Mouse (Mus musculus): ENCODE data around the gene Gm11733. TPM values are rescaled to one million over a fixed set of nuclear protein-coding genes. Genes with fewer than 3 reads are reported as not detected.
"Not testable (repeated sequence)": the region's sequence is repeated elsewhere in the genome, so short reads cannot be mapped to it uniquely, and the experiment has no call there.

Gene Gm11733
- total and polyA plus RNA-seq, 2 experiments from 2014 or later: 0.38 TPM; not detected in 1

- 54% methylated on average over 6 of the region's 6 CpGs for WGBS
- no peak for ATAC-seq (ENCODE audit: low FRiP score)
- H3K27me3 ChIP-seq (ENCODE audit: insufficient read depth, low read length): no peaks in the 10 kb centered on the region
- peaks cover 5% of the 10 kb centered on the region; the same call in 1 of the 2 replicates for H3K4me1 ChIP-seq (ENCODE audit: insufficient read depth, low read length)
- no peak for DNase-seq (ENCODE audit: low spot score)
- H3K36me3 ChIP-seq (ENCODE audit: insufficient read depth, low read length): no peaks in the 10 kb centered on the region
- H3K4me3 ChIP-seq (ENCODE audit: low read depth, low read length): no peak overlapping the region
- no peaks in the 10 kb centered on the region for H3K9me3 ChIP-seq (ENCODE audit: low read length)
- no peak for TF ChIP-seq CTCF (IDR thresholded peaks at IDR 0.05)
- no peak overlapping the region for H3K4me2 ChIP-seq (ENCODE audit: low read depth, low read length, poor library complexity, severe bottlenecking)
- H3K9ac ChIP-seq (replicated peaks; ENCODE audit: low read length, poor library complexity, severe bottlenecking): 0 out of 2 replicates have a peak overlapping the region, but pooled peaks have one; percentile 19
- H3K27ac ChIP-seq (ENCODE audit: low read depth, low read length): peak overlapping the region; percentile 18; the same call in 1 of the 2 replicates
Measured at GRCm38 (mm10) chr11:117445707-117446106, 38.5 kb upstream of the Gm11733 start.

GRCm38 (mm10) chr11:117454086-117454485, 30.1 kb upstream of the Gm11733 start:
- Histone ChIP-seq H3K9ac (replicated peaks; ENCODE audit: low read length, poor library complexity, severe bottlenecking) (no peak overlapping the region), H3K27ac (ENCODE audit: low read depth, low read length) (no peak overlapping the region), H3K4me3 (ENCODE audit: low read depth, low read length) (no peak overlapping the region), H3K4me1 (ENCODE audit: insufficient read depth, low read length) (no peaks in the 10 kb centered on the region), H3K27me3 (ENCODE audit: insufficient read depth, low read length) (0 out of 2 replicates have a peak, but pooled peaks cover 4% of the 10 kb centered on the region), H3K9me3 (ENCODE audit: low read length) (no peaks in the 10 kb centered on the region), H3K4me2 (ENCODE audit: low read depth, low read length, poor library complexity, severe bottlenecking) (no peak overlapping the region), H3K36me3 (ENCODE audit: insufficient read depth, low read length) (no peaks in the 10 kb centered on the region)
- no peak for TF ChIP-seq CTCF (IDR thresholded peaks at IDR 0.05)
- DNase-seq (ENCODE audit: low spot score) (no peak), ATAC-seq (ENCODE audit: low FRiP score) (no peak)
- WGBS: 34% methylated on average over 10 of the region's 10 CpGs

- no peak for ATAC-seq (ENCODE audit: low FRiP score)
- Histone ChIP-seq H3K9me3 (ENCODE audit: low read length) (no peaks in the 10 kb centered on the region), H3K4me1 (ENCODE audit: insufficient read depth, low read length) (peaks cover 5% of the 10 kb centered on the region; the same call in 1 of the 2 replicates), H3K27me3 (ENCODE audit: insufficient read depth, low read length) (no peaks in the 10 kb centered on the region), H3K36me3 (ENCODE audit: insufficient read depth, low read length) (no peaks in the 10 kb centered on the region), H3K27ac (ENCODE audit: low read depth, low read length) (no peak overlapping the region), H3K9ac (replicated peaks; ENCODE audit: low read length, poor library complexity, severe bottlenecking) (no peak overlapping the region), H3K4me2 (ENCODE audit: low read depth, low read length, poor library complexity, severe bottlenecking) (no peak overlapping the region), H3K4me3 (ENCODE audit: low read depth, low read length) (no peak overlapping the region)
- WGBS: 15% methylated on average over 8 of the region's 8 CpGs
- DNase-seq (ENCODE audit: low spot score): no peak
- no peak for TF ChIP-seq CTCF (IDR thresholded peaks at IDR 0.05)
Measured at GRCm38 (mm10) chr11:117459148-117459547, 25.0 kb upstream of the Gm11733 start.

- no peaks in the 10 kb centered on the region for H3K27me3 ChIP-seq (ENCODE audit: insufficient read depth, low read length)
- WGBS: 3% methylated on average over 16 of the region's 16 CpGs
- no peaks in the 10 kb centered on the region for H3K9me3 ChIP-seq (ENCODE audit: low read length)
- no peaks in the 10 kb centered on the region for H3K36me3 ChIP-seq (ENCODE audit: insufficient read depth, low read length)
- H3K4me2 ChIP-seq (ENCODE audit: low read depth, low read length, poor library complexity, severe bottlenecking): no peak overlapping the region
- H3K27ac ChIP-seq (ENCODE audit: low read depth, low read length): peak overlapping the region; percentile 74
- peak overlapping the region; percentile 33 for H3K9ac ChIP-seq (replicated peaks; ENCODE audit: low read length, poor library complexity, severe bottlenecking)
- no peak for TF ChIP-seq CTCF (IDR thresholded peaks at IDR 0.05)
- peaks cover 8% of the 10 kb centered on the region for H3K4me1 ChIP-seq (ENCODE audit: insufficient read depth, low read length)
- no peak overlapping the region for H3K4me3 ChIP-seq (ENCODE audit: low read depth, low read length)
- DNase-seq (ENCODE audit: low spot score): peak; percentile 54
- ATAC-seq (ENCODE audit: low FRiP score): 0 out of 2 replicates have a peak, but pooled peaks have one; percentile 13
Measured at GRCm38 (mm10) chr11:117462202-117462864, 21.8 kb upstream of the Gm11733 start.

- H3K9ac ChIP-seq (replicated peaks; ENCODE audit: low read length, poor library complexity, severe bottlenecking); H3K4me2 ChIP-seq (ENCODE audit: low read depth, low read length, poor library complexity, severe bottlenecking); H3K9me3 ChIP-seq (ENCODE audit: low read length); ATAC-seq (ENCODE audit: low FRiP score); H3K4me1 ChIP-seq (ENCODE audit: insufficient read depth, low read length); DNase-seq (ENCODE audit: low spot score); H3K36me3 ChIP-seq (ENCODE audit: insufficient read depth, low read length); H3K27me3 ChIP-seq (ENCODE audit: insufficient read depth, low read length); H3K4me3 ChIP-seq (ENCODE audit: low read depth, low read length): not testable (repeated sequence)
- 85% methylated on average over 4 of the region's 4 CpGs for WGBS
- H3K27ac ChIP-seq (ENCODE audit: low read depth, low read length): peak overlapping the region; percentile 74; the same call in 1 of the 2 replicates
Measured at GRCm38 (mm10) chr11:117463416-117463815, 20.8 kb upstream of the Gm11733 start.

- WGBS: 25% methylated on average over 5 of the region's 5 CpGs
- Histone ChIP-seq H3K27me3 (ENCODE audit: insufficient read depth, low read length) (no peaks in the 10 kb centered on the region), H3K36me3 (ENCODE audit: insufficient read depth, low read length) (no peaks in the 10 kb centered on the region), H3K9me3 (ENCODE audit: low read length) (no peaks in the 10 kb centered on the region), H3K27ac (ENCODE audit: low read depth, low read length) (no peak overlapping the region), H3K4me1 (ENCODE audit: insufficient read depth, low read length) (peaks cover 12% of the 10 kb centered on the region), H3K4me2 (ENCODE audit: low read depth, low read length, poor library complexity, severe bottlenecking) (no peak overlapping the region), H3K9ac (replicated peaks; ENCODE audit: low read length, poor library complexity, severe bottlenecking) (no peak overlapping the region; the same call in 1 of the 2 replicates), H3K4me3 (ENCODE audit: low read depth, low read length) (no peak overlapping the region)
- ATAC-seq (ENCODE audit: low FRiP score) (no peak), DNase-seq (ENCODE audit: low spot score) (no peak)
- TF ChIP-seq CTCF (IDR thresholded peaks at IDR 0.05): no peak
Measured at GRCm38 (mm10) chr11:117466292-117466691, 17.9 kb upstream of the Gm11733 start.

Measured in midbrain, postnatal 0 days (tissue).